Mouse (Mus musculus): ENCODE data around the gene Luc7l2. TPM values are rescaled to one million over a fixed set of nuclear protein-coding genes. Genes with fewer than 3 reads are reported as not detected.
"Not testable (repeated sequence)": the region's sequence is repeated elsewhere in the genome, so short reads cannot be mapped to it uniquely, and the experiment has no call there.

The Luc7l2 gene
- polyA plus RNA-seq, 1 experiment from 2014 or later, result 29.2 TPM

DNA sequence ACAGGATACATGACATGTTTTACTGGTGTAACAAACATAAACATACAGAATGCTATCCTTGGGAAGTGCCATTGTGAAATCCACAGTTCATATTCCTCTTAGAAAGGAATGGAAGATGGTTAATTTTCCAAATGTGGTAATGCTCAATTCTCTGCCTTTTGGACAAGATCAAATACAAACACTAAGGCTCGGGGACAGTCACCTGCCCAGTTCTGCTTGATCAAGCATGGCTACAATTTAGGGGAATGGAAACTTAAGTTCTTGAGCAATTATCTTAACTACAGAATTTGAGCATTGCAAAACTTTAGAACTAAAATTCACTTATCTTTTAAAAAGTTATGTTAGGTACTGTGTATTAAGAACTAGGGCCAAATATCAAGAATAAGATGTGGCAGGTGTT lies 15.3 kb upstream of the Luc7l2 start:
- peak overlapping the region; percentile 74 for H3K4me3 ChIP-seq (replicated peaks)
- H3K9ac ChIP-seq, result no peak overlapping the region; the same call in 1 of the 2 replicates
- H3K27ac ChIP-seq, result no peak overlapping the region
- H3K9me3 ChIP-seq, result no peaks in the 10 kb centered on the region
- H3K4me2 ChIP-seq (replicated peaks), result peak overlapping the region; percentile 56
- H3K36me3 ChIP-seq, result peaks cover 5% of the 10 kb centered on the region; the same call in 1 of the 2 replicates
- WGBS, result 80% methylated on average over 1 of the region's 1 CpGs
- no peaks in the 10 kb centered on the region for H3K4me1 ChIP-seq (replicated peaks)
- no peak for ATAC-seq
- no peaks in the 10 kb centered on the region for H3K27me3 ChIP-seq (replicated peaks)

DNA sequence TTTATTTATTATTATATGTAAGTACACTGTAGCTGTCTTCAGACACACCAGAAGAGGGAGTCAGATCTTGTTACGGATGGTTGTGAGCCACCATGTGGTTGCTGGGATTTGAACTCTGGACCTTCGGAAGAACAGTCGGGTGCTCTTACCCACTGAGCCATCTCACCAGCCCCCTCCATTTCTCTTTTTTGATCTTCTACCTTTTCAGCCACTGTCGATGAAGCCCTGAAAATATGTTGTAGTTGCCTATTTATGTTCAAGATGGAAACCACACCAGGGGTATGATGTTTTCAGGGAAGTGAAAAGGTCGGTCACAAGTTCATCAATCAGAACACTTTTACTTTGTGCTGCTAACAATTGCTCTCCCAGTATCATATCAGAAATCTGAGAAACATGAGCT lies 7.0 kb upstream of the Luc7l2 start:
- not testable (repeated sequence) for H3K36me3 ChIP-seq; H3K4me1 ChIP-seq (replicated peaks); H3K9me3 ChIP-seq; H3K9ac ChIP-seq; H3K4me3 ChIP-seq (replicated peaks); H3K27me3 ChIP-seq (replicated peaks); H3K27ac ChIP-seq; ATAC-seq; H3K4me2 ChIP-seq (replicated peaks)
- WGBS, result 94% methylated on average over 4 of the region's 5 CpGs

DNA sequence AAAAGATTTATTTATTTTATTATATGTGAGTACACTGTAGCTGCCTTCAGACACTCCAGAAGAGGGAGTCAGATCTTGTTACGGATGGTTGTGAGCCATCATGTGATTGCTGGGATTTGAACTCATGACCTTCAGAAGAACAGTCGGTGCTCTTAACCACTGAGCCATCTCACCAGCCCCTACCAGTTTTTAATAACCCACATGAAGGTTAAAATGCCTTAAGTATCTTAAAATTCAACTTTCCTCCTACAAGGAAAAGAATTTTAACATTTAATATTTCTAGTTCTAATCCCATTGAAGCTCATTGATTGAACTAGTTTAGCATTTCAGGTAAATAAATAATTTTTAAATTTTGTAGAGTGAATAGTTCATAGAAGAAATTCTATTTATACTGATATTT lies 4.1 kb upstream of the Luc7l2 start:
- H3K27me3 ChIP-seq (replicated peaks); H3K36me3 ChIP-seq; ATAC-seq; H3K4me3 ChIP-seq (replicated peaks); H3K27ac ChIP-seq; H3K9me3 ChIP-seq; H3K4me2 ChIP-seq (replicated peaks); H3K9ac ChIP-seq; H3K4me1 ChIP-seq (replicated peaks): not testable (repeated sequence)
- 82% methylated on average over 2 of the region's 2 CpGs for WGBS

DNA sequence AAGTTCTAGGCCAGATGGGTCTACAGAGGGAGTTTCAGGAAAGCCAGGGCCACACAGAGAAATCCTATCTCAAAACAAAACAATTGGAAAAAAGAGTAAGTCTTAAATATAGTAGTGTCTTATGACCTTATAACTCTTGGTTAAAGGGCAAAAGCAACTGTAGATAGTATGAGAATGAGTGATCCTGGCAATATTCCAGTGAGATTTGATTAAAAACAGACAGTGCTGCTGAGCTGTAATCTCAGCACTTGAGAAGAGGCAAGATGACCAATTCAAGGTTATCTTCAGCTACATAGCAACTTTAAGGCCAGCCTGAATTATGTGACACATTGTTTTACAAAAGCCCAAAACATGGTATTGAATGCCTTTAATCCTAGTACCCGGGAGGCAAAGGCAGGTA lies 3.4 kb upstream of the Luc7l2 start:
- H3K36me3 ChIP-seq, result no peaks in the 10 kb centered on the region
- no peak overlapping the region for H3K9ac ChIP-seq
- no peaks in the 10 kb centered on the region for H3K27me3 ChIP-seq (replicated peaks)
- no peaks in the 10 kb centered on the region for H3K4me1 ChIP-seq (replicated peaks)
- H3K4me3 ChIP-seq (replicated peaks), result no peak overlapping the region
- ATAC-seq, result no peak
- no peak overlapping the region for H3K4me2 ChIP-seq (replicated peaks)
- 72% methylated on average over 1 of the region's 1 CpGs for WGBS
- no peaks in the 10 kb centered on the region for H3K9me3 ChIP-seq
- H3K27ac ChIP-seq, result no peak overlapping the region

DNA sequence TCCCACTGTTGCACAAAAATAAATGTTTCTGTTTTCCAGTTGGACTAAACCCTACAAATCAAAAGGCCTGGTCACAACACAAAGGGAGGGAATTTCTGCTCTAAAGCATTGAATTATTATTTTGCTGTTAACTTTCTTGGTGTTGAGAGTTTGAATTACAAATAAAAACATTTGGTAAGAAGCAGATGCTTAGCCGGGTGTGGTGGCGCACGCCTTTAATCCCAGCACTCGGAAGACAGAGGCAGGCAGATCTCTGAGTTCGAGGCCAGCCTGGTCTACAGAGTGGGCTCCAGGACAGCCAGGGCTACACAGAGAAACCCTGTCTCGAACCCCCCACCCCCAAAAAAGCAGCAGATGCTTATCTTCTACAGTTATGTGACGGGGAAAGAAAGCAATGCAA lies 2.5 kb upstream of the Luc7l2 start:
- 92% methylated on average over 7 of the region's 7 CpGs for WGBS
- not testable (repeated sequence) for H3K27ac ChIP-seq; H3K27me3 ChIP-seq (replicated peaks); H3K4me2 ChIP-seq (replicated peaks); H3K4me3 ChIP-seq (replicated peaks); ATAC-seq; H3K9me3 ChIP-seq; H3K4me1 ChIP-seq (replicated peaks); H3K9ac ChIP-seq; H3K36me3 ChIP-seq

DNA sequence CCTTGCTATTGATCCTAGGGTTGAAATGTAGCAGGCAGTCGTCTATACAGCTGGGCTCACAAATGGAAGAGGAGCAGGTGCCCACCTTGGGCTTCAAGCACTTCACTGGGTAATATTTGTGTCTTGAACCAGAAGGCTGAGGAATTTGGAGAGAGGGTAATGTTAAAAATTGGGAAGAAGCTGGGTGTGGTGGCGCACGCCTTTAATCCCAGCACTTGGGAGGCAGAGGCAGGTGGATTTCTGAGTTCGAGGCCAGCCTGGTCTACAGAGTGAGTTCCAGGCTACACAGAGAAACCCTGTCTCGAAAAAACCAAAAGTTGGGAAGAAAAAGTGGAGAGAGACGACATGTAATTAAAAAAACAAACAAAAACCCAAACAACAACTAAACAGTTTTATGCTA lies 1.3 kb upstream of the Luc7l2 start:
- peak overlapping the region; percentile 99 for H3K27ac ChIP-seq
- H3K27me3 ChIP-seq (replicated peaks); H3K36me3 ChIP-seq; H3K4me1 ChIP-seq (replicated peaks); H3K4me3 ChIP-seq (replicated peaks); H3K9ac ChIP-seq; ATAC-seq; H3K9me3 ChIP-seq: not testable (repeated sequence)
- H3K4me2 ChIP-seq (replicated peaks), result peak overlapping the region; percentile 67
- WGBS, result 81% methylated on average over 6 of the region's 6 CpGs

DNA sequence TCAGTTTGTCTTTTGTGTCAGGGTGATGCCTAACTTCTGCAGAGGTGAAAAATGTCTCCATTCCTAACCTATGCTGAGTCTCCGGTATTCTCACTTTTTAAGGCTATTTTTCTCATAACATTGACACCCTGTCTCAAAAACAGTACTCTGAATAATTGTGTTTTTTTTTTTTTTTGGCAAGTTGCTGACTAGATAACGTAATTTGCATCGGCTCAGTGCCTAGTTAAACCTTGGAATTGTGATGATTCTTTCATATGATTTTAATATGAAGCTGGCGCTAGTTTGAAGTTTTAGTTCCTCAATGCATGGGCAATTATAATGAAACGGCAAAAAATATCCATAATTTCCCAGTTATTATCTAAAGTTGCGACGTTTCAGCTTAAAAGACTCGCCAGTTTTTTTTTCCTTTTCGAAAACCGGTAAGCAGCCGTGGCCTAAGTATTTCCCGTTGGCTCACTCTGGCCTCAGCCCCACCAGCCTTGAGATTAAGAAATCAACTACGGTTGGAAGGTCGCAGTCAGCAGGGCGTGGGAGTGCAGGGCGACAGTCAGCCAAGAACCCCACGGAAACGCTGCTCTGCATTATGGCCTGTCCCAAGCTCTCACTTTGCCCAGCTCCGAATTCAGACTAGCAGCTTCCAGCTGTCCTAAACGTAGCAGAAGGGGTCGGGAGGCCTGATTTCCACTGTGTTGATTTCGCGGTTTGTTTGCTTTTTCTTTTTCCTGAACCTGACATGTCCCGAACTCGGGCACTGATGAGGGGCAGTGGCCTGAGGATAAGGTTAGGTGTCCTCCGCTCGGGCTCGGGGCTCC lies 678 bp upstream of the Luc7l2 start:
- H3K27ac ChIP-seq, result peak overlapping the region; percentile 99
- H3K4me3 ChIP-seq (replicated peaks), result peak overlapping the region; percentile 67
- peak; percentile 58 for ATAC-seq
- no peaks in the 10 kb centered on the region for H3K27me3 ChIP-seq (replicated peaks)
- no peaks in the 10 kb centered on the region for H3K4me1 ChIP-seq (replicated peaks)
- 6% methylated on average over 28 of the region's 28 CpGs for WGBS
- H3K9ac ChIP-seq, result peak overlapping the region; percentile 79
- H3K4me2 ChIP-seq (replicated peaks), result peak overlapping the region; percentile 67
- H3K36me3 ChIP-seq, result no peaks in the 10 kb centered on the region
- H3K9me3 ChIP-seq, result no peaks in the 10 kb centered on the region

DNA sequence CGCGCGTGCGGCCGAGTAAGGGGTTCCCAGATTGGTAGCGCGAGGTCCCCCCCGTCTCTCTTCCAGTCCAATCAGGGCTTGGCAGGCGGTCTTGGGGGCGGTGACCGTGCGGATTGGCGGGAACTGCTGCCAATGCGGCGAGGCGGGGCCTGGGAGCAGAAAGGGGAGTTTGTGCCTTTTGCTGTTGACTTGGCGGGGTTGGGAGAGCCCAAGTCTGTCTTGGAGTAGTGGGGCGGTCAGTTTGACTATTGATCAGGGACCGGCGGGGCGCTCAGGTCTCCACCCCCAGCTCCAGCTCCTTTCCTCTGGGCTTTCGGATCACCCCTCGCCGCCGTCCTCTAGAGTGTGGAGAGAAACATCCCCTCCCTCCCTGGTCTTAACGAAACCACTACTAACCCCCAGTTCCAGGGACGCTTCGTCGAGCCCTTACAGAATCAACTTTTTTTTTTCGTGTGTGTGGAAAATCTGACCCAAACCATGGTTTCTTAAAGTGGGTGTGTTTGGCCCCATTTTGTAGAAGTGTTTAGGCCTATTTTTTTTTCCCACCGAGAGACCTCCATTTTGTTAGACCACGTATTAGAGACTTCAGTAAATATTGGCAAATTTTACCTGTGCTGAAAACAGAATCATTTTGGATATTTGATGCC lies 978 bp downstream of the Luc7l2 start:
- Histone ChIP-seq H3K4me1 (replicated peaks) (no peaks in the 10 kb centered on the region), H3K9ac (peak overlapping the region; percentile 84), H3K9me3 (no peaks in the 10 kb centered on the region), H3K27me3 (replicated peaks) (no peaks in the 10 kb centered on the region), H3K4me2 (replicated peaks) (peak overlapping the region; percentile 53), H3K4me3 (replicated peaks) (peak overlapping the region; percentile 67), H3K27ac (peak overlapping the region; percentile 99), H3K36me3 (no peaks in the 10 kb centered on the region)
- under 1% methylated on average over 31 of the region's 32 CpGs for WGBS
- ATAC-seq, result peak; percentile 94

DNA sequence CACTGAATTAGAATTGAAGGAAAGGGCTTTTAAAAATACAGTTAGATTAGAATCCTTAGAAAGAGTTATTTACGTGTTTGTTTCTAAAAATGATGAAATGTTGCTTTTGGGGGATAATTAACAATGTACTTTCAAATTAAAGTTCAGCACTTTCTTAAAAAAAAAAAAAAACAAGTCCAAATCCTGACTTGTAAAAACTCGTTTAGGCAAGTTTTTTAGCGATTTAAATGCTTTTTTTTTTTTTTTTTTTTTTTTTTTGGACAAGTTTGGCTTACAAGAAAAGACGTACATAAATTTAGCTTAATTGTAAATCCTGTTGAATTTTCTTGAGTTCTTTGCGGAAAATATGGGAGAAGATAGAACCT lies 1.5 kb downstream of the Luc7l2 start:
- H3K36me3 ChIP-seq, result no peaks in the 10 kb centered on the region
- ATAC-seq, result no peak
- no peak overlapping the region for H3K27ac ChIP-seq
- no peaks in the 10 kb centered on the region for H3K9me3 ChIP-seq
- no peak overlapping the region for H3K9ac ChIP-seq
- peak overlapping the region; percentile 67 for H3K4me3 ChIP-seq (replicated peaks)
- H3K4me2 ChIP-seq (replicated peaks), result peak overlapping the region; percentile 53
- WGBS, result 14% methylated on average over 5 of the region's 5 CpGs
- H3K27me3 ChIP-seq (replicated peaks), result no peaks in the 10 kb centered on the region
- H3K4me1 ChIP-seq (replicated peaks), result no peaks in the 10 kb centered on the region

DNA sequence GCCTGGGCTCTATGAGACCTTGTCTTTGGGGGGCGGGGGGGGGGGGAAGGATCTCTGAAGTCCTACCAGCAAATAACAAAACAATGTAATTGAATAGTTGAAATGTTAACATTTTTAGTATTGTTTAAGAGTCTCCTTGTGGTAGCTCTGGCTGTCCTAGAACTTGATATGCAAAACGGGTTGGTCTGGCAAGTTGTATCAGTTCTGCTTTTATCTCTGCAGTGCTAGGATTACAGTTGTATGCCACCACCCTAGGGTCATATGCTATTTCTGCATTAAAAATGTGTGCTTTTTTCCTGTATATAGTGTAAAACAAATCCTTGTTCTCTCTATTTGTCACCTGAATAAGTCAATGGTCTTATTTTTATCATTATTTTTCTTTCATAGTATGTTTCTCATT lies 25.0 kb downstream of the Luc7l2 start:
- Histone ChIP-seq H3K9me3 (no peaks in the 10 kb centered on the region), H3K4me2 (replicated peaks) (no peak overlapping the region), H3K27ac (no peak overlapping the region), H3K36me3 (peaks cover 9% of the 10 kb centered on the region; the same call in 1 of the 2 replicates), H3K9ac (no peak overlapping the region), H3K4me1 (replicated peaks) (no peaks in the 10 kb centered on the region), H3K27me3 (replicated peaks) (no peaks in the 10 kb centered on the region), H3K4me3 (replicated peaks) (no peak overlapping the region)
- WGBS, result 85% methylated on average over 2 of the region's 2 CpGs
- ATAC-seq, result no peak

DNA sequence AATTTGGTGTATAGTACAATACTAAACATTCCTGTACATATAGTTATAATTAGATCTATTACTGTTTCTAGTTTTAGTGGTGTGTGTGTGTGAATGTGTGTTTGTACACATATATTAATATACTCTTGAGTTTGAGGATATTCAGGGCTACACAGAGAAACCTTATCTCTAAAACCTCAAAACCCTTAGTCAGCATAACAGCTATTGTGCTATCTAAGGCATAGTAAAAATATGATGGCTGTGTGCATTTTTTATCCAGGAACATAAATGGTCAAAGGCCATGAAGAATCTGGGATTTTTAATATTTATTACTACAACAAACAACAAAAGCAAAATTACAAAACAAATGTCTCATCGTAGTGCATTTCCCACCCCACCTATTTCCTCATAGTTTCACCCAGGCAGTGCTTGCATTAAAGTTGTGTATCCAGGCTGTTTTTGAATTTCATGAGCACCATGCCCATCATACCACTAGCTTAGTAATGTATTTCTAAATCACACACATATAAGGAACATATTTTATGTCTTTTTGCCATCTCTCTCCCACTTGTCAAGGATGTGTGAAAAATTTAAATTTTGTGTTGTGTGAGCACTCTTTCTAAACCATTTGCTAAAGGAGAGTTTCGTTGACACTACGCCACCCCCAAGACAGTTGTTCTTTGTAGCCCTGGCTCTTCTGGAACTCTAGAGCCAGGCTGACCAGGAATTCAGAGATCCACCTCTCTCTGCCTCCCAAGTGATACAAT lies 29.2 kb downstream of the Luc7l2 start:
- no peaks in the 10 kb centered on the region for H3K27me3 ChIP-seq (replicated peaks)
- no peak overlapping the region for H3K4me2 ChIP-seq (replicated peaks)
- no peak overlapping the region for H3K4me3 ChIP-seq (replicated peaks)
- H3K27ac ChIP-seq, result no peak overlapping the region
- H3K9me3 ChIP-seq, result no peaks in the 10 kb centered on the region
- ATAC-seq, result no peak
- H3K36me3 ChIP-seq, result peaks cover 15% of the 10 kb centered on the region; the same call in 1 of the 2 replicates
- H3K9ac ChIP-seq, result no peak overlapping the region
- 97% methylated on average over 3 of the region's 3 CpGs for WGBS
- no peaks in the 10 kb centered on the region for H3K4me1 ChIP-seq (replicated peaks)

DNA sequence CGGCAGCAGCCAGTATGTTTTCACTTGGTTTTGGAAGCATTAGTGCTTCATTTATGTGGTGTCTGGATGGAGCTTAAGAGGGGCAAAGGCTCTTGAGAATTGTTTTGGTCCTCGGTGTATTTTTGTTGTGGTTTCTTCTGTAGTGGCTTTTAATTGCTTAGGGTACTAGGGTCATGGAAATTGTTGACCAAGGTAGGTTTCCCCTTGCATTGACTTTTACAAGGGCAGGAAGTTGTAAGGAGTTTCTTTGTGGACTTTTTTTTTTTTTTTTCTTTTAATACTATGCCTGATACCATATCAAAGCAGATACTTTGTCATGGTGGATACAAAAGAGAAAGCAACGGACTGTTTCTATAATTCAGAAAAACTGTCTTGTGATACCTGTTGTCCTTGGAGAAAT lies 30.6 kb downstream of the Luc7l2 start:
- WGBS, result 93% methylated on average over 3 of the region's 3 CpGs
- Histone ChIP-seq H3K27ac (no peak overlapping the region), H3K9ac (no peak overlapping the region), H3K9me3 (no peaks in the 10 kb centered on the region), H3K4me1 (replicated peaks) (no peaks in the 10 kb centered on the region), H3K36me3 (peaks cover 22% of the 10 kb centered on the region; the same call in 1 of the 2 replicates), H3K27me3 (replicated peaks) (no peaks in the 10 kb centered on the region), H3K4me3 (replicated peaks) (no peak overlapping the region), H3K4me2 (replicated peaks) (no peak overlapping the region)
- no peak for ATAC-seq
